Mouse (Mus musculus): ENCODE data around the gene Dmpk. TPM values are rescaled to one million over a fixed set of nuclear protein-coding genes. Genes with fewer than 3 reads are reported as not detected.

Gene Dmpk
- polyA plus RNA-seq, 1 experiment from 2014 or later, result 8.8 TPM

DNA sequence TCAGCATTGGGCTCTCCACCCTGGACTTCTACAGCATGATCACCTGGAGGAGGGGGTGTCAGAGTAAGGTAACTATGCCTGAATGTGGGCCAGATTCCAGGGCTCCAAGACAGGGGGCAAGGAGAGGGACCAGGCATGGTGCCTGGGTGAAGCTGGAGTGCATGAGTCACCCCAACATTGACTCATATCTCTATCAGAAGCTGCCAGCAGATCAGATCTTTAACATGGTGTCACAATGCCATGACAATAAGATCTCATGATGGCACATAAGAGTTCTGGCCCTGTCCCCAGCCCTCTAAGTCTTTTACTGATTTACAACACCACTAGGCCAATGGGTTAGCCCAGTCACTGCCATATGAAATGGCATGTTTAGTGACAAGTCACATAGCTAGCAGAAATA lies 20.1 kb downstream of the Dmpk start:
- Histone ChIP-seq H3K9me3 (no peaks in the 10 kb centered on the region), H3K4me2 (replicated peaks) (no peak overlapping the region), H3K9ac (replicated peaks) (no peak overlapping the region), H3K4me3 (no peak overlapping the region), H3K27ac (replicated peaks) (no peak overlapping the region), H3K36me3 (no peaks in the 10 kb centered on the region), H3K4me1 (no peaks in the 10 kb centered on the region), H3K27me3 (no peaks in the 10 kb centered on the region)
- no peak for ATAC-seq (replicated peaks)

DNA sequence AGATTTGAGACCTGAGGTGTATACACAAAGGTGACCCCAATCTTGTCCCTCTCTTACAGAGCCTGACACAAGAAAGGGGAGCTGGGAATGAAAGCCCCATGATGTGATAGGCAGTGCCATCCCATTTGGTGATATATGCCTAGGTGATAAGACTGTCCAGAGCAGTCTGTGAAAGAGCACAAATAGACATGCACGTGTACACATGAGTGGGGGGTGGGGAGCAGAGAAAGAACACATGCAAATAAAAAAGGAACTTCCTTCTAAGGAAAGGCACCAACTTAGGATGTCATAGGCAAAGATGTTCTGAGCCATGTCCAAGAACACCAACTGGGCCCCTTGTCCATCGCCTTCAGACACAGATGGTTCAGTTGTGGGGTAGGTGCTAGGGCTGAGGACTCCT lies 20.8 kb downstream of the Dmpk start:
- ATAC-seq (replicated peaks), result no peak
- H3K27me3 ChIP-seq, result no peaks in the 10 kb centered on the region
- WGBS, result 79% methylated on average over 2 of the region's 2 CpGs
- H3K4me3 ChIP-seq, result no peak overlapping the region
- no peak overlapping the region for H3K9ac ChIP-seq (replicated peaks)
- H3K27ac ChIP-seq (replicated peaks), result no peak overlapping the region
- no peaks in the 10 kb centered on the region for H3K4me1 ChIP-seq
- no peak overlapping the region for H3K4me2 ChIP-seq (replicated peaks)
- H3K9me3 ChIP-seq, result no peaks in the 10 kb centered on the region
- no peaks in the 10 kb centered on the region for H3K36me3 ChIP-seq

DNA sequence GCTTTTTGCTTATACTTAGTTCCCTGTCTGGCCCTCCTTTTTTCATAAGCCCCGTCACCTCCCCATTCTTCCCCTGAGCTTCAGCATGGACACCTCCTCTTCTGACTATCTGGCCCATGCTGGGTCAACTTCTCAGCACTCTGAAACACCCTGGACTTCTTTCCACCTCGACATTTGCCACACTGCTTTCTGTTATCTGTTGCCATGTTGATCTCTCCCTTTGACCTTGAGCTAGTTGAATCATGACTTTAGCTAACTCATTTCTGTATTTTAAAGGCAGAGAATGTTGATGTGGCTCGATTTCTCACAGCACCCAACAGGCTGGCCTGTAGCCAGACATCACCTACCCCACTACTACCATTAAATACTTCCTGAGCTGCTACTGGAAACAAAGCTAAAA lies 23.8 kb downstream of the Dmpk start:
- Histone ChIP-seq H3K9me3 (no peaks in the 10 kb centered on the region), H3K4me2 (replicated peaks) (no peak overlapping the region), H3K27ac (replicated peaks) (no peak overlapping the region), H3K4me3 (no peak overlapping the region), H3K9ac (replicated peaks) (no peak overlapping the region), H3K36me3 (no peaks in the 10 kb centered on the region), H3K27me3 (no peaks in the 10 kb centered on the region), H3K4me1 (no peaks in the 10 kb centered on the region)
- ATAC-seq (replicated peaks), result no peak
- 66% methylated on average over 3 of the region's 3 CpGs for WGBS

DNA sequence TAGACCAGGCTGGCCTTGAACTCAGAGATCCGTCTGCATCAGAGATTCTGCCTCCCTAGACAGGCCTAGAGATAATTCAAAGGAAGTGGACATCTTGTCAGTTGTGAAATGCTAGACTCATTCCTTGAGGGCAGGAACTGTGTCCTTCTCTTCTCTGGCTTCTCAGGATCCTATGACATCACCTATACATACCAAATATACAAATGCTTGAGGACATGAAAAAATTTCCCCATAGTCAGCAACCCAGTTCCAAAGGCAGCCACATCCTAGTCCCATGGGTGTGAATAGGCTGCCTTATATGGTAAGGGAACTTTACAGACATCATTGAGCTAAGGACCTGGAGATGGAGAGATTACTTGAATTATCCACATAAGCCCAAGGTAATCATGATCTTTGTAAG lies 25.9 kb downstream of the Dmpk start:
- H3K4me2 ChIP-seq (replicated peaks), result no peak overlapping the region
- H3K4me1 ChIP-seq, result no peaks in the 10 kb centered on the region
- no peak overlapping the region for H3K27ac ChIP-seq (replicated peaks)
- no peaks in the 10 kb centered on the region for H3K27me3 ChIP-seq
- 82% methylated on average over 1 of the region's 1 CpGs for WGBS
- H3K36me3 ChIP-seq, result no peaks in the 10 kb centered on the region
- no peak for ATAC-seq (replicated peaks)
- H3K4me3 ChIP-seq, result no peak overlapping the region
- no peak overlapping the region for H3K9ac ChIP-seq (replicated peaks)
- H3K9me3 ChIP-seq, result no peaks in the 10 kb centered on the region

DNA sequence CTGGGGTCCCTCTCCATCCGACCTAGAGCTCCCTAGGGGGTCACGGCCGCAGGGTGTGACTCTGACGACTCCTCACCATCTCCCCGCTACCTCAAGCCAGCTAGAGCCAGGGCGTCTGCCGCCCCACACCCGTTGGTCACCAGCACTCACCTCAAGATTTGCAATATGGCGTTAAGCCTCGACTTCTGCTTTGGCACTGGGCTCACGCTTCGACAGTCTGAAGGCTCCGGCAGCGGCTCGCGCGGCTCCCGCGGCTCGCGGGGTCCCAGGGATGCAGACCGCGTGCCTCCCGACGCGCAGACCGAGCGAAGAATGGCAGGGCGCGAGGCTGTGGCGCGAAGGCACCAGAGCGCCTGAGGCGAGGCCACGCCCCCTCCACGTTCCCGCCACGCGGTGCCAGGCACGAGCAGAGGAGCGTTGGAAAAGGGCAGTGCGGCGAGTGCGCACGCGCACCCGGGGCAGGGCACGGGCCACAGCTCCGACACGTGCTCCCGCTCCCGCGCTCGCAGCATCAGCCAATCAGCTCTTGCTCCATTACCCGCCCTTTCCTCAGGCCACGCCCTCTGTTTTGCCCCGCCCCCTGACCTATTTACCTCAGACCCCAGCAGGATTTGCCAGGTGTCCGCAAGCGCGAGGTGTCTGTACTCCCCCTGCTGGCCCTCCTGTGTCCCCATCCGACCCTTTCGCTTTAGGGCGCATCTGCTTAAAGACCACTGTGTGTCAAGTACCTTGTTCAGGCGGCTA lies 34.6 kb downstream of the Dmpk start, which contains the start of gene Gm4969:
Gene Gm4969, minus strand, starts transcription at position 341 of the 744 bp plus-strand sequence.
- Histone ChIP-seq H3K9me3 (no peaks in the 10 kb centered on the region), H3K27me3 (no peaks in the 10 kb centered on the region), H3K36me3 (no peaks in the 10 kb centered on the region), H3K4me1 (peaks cover 26% of the 10 kb centered on the region), H3K4me3 (peak within 1 kb of the TSS; percentile 35), H3K9ac (replicated peaks) (no peak within 1 kb of the TSS), H3K4me2 (replicated peaks) (peak within 1 kb of the TSS; percentile 46), H3K27ac (replicated peaks) (0 out of 2 replicates have a peak within 1 kb of the TSS, but pooled peaks have one; percentile 6)
- ATAC-seq (replicated peaks), result peak; percentile 17; the same call in 1 of the 2 replicates
- WGBS, result 21% methylated on average over 64 of the region's 64 CpGs

DNA sequence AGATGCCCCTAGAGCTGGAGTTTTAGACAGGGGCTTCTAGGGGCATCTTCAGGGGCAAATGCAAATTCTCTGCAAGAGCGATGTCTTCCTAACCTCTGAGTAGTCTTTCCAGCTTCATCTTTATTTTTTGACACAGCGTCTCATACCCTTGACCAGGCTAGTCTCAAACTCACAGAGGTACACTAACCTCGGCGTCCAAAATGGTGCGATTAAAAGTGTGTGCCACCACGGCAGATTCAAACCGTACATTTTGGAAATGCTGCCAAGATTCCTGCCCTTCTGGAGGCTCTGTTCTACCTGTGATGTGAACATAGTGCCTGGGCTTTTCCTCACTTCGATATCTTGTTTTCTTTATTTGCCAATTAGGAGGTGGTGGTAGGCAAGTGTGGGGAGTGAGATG lies 35.4 kb downstream of the Dmpk start:
- no peaks in the 10 kb centered on the region for H3K27me3 ChIP-seq
- ATAC-seq (replicated peaks), result peak; percentile 41
- 88% methylated on average over 8 of the region's 8 CpGs for WGBS
- H3K4me2 ChIP-seq (replicated peaks), result peak overlapping the region; percentile 15; the same call in 1 of the 2 replicates
- peaks cover 26% of the 10 kb centered on the region for H3K4me1 ChIP-seq
- H3K9me3 ChIP-seq, result no peaks in the 10 kb centered on the region
- H3K27ac ChIP-seq (replicated peaks), result 0 out of 2 replicates have a peak overlapping the region, but pooled peaks have one; percentile 6
- no peak overlapping the region for H3K9ac ChIP-seq (replicated peaks)
- peak overlapping the region; percentile 87; the same call in 1 of the 2 replicates for H3K4me3 ChIP-seq
- no peaks in the 10 kb centered on the region for H3K36me3 ChIP-seq

DNA sequence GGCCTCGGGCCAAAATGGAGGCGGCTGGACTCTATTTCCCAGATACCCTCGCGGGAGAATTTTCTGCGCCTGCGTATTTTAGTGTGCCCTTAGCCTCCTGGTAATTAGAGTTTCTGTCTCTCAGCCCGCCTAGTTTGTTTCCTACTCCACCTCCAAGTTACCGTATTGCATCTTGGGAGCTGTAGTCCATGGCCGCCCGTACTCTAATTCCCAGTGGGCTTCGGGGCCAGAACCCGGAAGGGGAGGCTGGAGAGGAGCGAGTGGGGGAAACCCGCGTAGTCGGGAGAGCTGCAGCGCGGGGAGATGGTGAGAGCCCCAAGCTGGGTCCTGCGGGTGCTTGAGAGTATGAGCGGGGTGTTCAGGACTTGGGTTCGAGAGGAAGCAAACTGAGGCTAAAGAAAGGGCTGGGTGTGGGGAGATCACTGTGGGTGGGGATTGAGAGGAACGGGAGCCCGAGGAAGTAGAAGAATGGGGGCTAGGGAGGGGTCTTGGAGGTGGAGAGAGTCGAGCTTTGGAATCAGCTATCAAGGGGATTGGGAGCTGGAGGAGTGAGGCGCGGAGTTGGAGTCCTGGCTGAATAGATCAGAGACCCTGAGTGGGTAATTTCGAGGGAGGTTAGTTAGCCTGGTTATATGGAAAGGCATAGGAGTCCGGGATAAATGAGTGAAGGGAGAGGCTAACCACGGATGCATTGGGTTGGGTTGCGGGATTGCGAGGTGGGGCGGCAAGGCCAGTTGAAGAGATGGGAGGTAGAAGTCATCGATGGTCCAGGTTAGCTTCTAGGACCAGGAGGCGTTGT lies 36.2 kb downstream of the Dmpk start, which contains the start of gene Fbxo46:
Gene Fbxo46, plus strand, starts transcription at position 229 of the 799 bp plus-strand sequence.
- WGBS, result 3% methylated on average over 34 of the region's 34 CpGs

DNA sequence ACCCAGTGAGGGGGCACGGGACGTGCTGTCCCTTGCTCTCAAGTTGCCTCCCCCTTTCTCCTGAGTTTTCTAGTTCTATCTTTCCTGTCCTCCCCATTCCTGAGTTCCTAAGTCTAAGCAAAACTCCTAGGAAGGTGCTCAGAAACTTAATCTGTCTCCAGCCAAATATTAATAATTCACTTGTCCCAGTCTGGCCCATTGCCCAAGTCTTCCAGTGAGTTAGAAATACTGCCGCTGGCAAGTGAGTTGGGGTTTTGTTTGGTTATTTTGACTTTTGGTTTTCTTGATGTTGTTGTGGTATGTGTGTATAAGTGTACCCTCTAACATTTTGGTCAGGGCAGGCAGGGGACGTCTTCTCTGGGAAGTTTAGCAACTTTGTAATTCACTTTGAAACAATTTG lies 38.0 kb downstream of the Dmpk start:
- Histone ChIP-seq H3K9me3 (no peaks in the 10 kb centered on the region), H3K27me3 (no peaks in the 10 kb centered on the region), H3K27ac (replicated peaks) (no peak overlapping the region), H3K4me2 (replicated peaks) (no peak overlapping the region), H3K36me3 (no peaks in the 10 kb centered on the region), H3K4me1 (peaks cover 26% of the 10 kb centered on the region), H3K4me3 (no peak overlapping the region), H3K9ac (replicated peaks) (no peak overlapping the region)
- WGBS, result 88% methylated on average over 4 of the region's 4 CpGs
- no peak for ATAC-seq (replicated peaks)

More for the DNA sequence above, 36.2 kb downstream of the Dmpk start, which contains the start of gene Fbxo46:
- H3K4me3 ChIP-seq, result peak within 1 kb of the TSS; percentile 87
- peak within 1 kb of the TSS; percentile 74 for H3K4me2 ChIP-seq (replicated peaks)
- no peaks in the 10 kb centered on the region for H3K27me3 ChIP-seq
- H3K4me1 ChIP-seq, result peaks cover 26% of the 10 kb centered on the region
- ATAC-seq (replicated peaks), result peak; percentile 97
- no peaks in the 10 kb centered on the region for H3K9me3 ChIP-seq
- H3K27ac ChIP-seq (replicated peaks), result peak within 1 kb of the TSS; percentile 80
- H3K36me3 ChIP-seq, result no peaks in the 10 kb centered on the region
- H3K9ac ChIP-seq (replicated peaks), result peak within 1 kb of the TSS; percentile 84

DNA sequence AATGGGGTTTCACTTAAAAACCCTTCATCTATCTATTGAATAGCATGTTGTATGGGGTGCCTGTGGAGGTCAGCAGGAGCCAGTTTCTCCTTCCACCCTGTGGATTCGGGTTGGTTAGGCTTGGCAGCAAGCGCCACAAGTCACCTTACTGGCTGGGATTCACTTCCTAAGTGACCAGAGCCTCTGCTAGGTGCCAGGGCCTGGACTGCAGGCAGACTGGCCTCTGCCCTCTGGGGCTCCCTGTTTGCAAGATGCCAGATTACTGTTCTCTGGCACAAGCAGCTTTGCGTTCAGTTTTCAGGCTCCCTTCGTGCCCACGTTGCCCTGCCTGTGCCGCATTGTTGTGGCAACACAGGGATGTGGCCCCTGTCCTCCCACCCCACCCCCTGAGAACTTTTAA lies 41.1 kb downstream of the Dmpk start:
- Histone ChIP-seq H3K9ac (replicated peaks) (no peak overlapping the region), H3K9me3 (no peaks in the 10 kb centered on the region), H3K4me1 (peaks cover 18% of the 10 kb centered on the region), H3K4me3 (no peak overlapping the region), H3K36me3 (no peaks in the 10 kb centered on the region), H3K27me3 (no peaks in the 10 kb centered on the region), H3K4me2 (replicated peaks) (no peak overlapping the region), H3K27ac (replicated peaks) (no peak overlapping the region)
- WGBS, result 92% methylated on average over 6 of the region's 6 CpGs
- no peak for ATAC-seq (replicated peaks)

DNA sequence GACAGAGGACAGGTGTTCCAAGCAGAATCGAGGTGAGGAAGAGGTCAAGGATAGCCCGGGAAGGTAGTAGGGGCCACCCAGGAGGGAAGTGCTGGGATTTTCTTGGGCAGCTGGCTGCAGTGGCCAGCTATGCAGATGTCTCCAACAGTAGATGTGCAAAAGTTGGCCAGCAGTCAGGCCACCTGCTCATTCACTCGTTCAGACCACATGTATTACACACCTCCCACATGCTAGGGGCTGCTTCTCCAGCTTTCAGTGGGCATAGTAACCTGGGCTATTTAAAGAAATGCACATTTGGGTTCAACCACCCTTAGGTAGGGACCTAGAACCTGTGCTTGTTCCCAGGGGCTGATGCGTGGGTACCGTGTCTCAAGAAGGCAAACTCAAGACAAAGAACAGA lies 44.1 kb downstream of the Dmpk start:
- Histone ChIP-seq H3K4me2 (replicated peaks) (no peak overlapping the region), H3K4me3 (no peak overlapping the region), H3K27me3 (no peaks in the 10 kb centered on the region), H3K4me1 (peaks cover 12% of the 10 kb centered on the region), H3K27ac (replicated peaks) (no peak overlapping the region), H3K9me3 (no peaks in the 10 kb centered on the region), H3K9ac (replicated peaks) (no peak overlapping the region), H3K36me3 (no peaks in the 10 kb centered on the region)
- no peak for ATAC-seq (replicated peaks)
- WGBS, result 88% methylated on average over 5 of the region's 5 CpGs

DNA sequence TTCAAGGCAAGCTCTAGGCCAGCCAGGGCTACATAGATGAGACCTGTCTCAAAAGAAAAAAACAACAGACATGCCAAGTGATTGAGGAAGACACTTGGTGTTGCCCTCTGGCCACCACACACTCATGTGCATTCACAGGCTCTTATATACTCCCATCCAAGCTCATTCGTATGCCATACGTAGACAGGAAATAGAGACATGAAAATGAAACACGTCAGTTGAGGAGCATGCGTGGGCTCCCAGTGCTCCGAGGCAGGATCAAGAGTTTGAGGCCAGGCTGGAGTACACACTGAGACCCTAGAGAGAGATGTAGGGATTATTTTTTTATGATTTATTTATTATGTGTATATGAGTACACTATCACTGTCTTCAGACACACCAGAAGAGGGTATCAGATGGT lies 45.7 kb downstream of the Dmpk start:
- H3K27me3 ChIP-seq, result no peaks in the 10 kb centered on the region
- H3K9ac ChIP-seq (replicated peaks), result no peak overlapping the region
- ATAC-seq (replicated peaks), result no peak
- no peak overlapping the region for H3K4me2 ChIP-seq (replicated peaks)
- H3K36me3 ChIP-seq, result no peaks in the 10 kb centered on the region
- H3K4me1 ChIP-seq, result peaks cover 12% of the 10 kb centered on the region
- 90% methylated on average over 5 of the region's 5 CpGs for WGBS
- H3K27ac ChIP-seq (replicated peaks), result no peak overlapping the region
- H3K9me3 ChIP-seq, result no peaks in the 10 kb centered on the region
- H3K4me3 ChIP-seq, result no peak overlapping the region

DNA sequence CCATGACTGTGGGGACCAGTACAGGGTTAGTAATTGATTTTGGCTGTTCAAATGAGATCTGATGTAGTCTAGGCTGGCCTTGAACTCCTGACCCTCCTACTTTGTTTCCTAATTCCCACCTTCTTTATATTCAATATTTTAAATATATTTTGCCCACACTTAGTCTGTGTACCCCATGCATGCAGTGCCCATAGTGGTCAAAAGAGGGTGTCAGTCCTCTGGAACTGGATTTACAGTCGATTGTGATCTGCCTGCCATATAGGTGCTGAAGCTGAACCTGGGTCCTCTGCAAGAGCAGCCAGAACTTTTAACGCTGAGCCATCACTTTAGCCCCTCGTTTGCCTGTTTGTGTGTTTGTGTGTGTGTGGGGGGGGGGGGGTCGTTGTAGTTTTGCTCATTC lies 47.0 kb downstream of the Dmpk start:
- peak overlapping the region; percentile 66 for H3K4me2 ChIP-seq (replicated peaks)
- no peak overlapping the region; the same call in 1 of the 2 replicates for H3K9ac ChIP-seq (replicated peaks)
- no peak for ATAC-seq (replicated peaks)
- no peaks in the 10 kb centered on the region for H3K9me3 ChIP-seq
- no peaks in the 10 kb centered on the region for H3K27me3 ChIP-seq
- 33% methylated on average over 4 of the region's 4 CpGs for WGBS
- peak overlapping the region; percentile 88 for H3K27ac ChIP-seq (replicated peaks)
- peaks cover 4% of the 10 kb centered on the region for H3K36me3 ChIP-seq
- H3K4me1 ChIP-seq, result peaks cover 12% of the 10 kb centered on the region
- H3K4me3 ChIP-seq, result peak overlapping the region; percentile 45

Data from forebrain, embryonic 15.5 days (tissue).